Mouse (Mus musculus) adrenal gland, adult 2 months (tissue): ENCODE measurements at regions not wholly inside any gene's neighbourhood (a gene's known extent, or its start where the extent isn't known, plus 50 kb on each side); places are given as distances from the start of the nearest gene placed in this dataset.
A peak's percentile ranks its signal among the peaks of the same experiment; 100 is the strongest.

Experiments used
- DNase-seq: peaks from one replicate; pipeline ENCODE4 v3.0.0; 2021

- no peak for DNase-seq
Measured at GRCm38 (mm10) chr1:169155484-169156459, 375.5 kb downstream of the Nuf2 start.

GRCm38 (mm10) chr1:169142216-169142615 lies 389.0 kb downstream of the Nuf2 start:
- DNase-seq, result no peak

GRCm38 (mm10) chr1:169140056-169140455 lies 391.2 kb downstream of the Nuf2 start:
- DNase-seq, result peak; percentile 33

GRCm38 (mm10) chr1:169139507-169139906 lies 391.8 kb downstream of the Nuf2 start:
- DNase-seq, result no peak

- DNase-seq, result no peak
Measured at GRCm38 (mm10) chr1:169139184-169139486, 392.1 kb downstream of the Nuf2 start.

GRCm38 (mm10) chr1:169138404-169139183 lies 392.7 kb downstream of the Nuf2 start:
- no peak for DNase-seq

GRCm38 (mm10) chr1:169135542-169135941 lies 395.7 kb downstream of the Nuf2 start:
- no peak for DNase-seq

- DNase-seq, result no peak
Measured at GRCm38 (mm10) chr1:169103669-169104068, 427.6 kb downstream of the Nuf2 start.

- no peak for DNase-seq
Measured at GRCm38 (mm10) chr1:169103113-169103512, 428.2 kb downstream of the Nuf2 start.

GRCm38 (mm10) chr1:169099221-169099620 lies 432.0 kb downstream of the Nuf2 start:
- DNase-seq, result peak; percentile 28

GRCm38 (mm10) chr1:169096737-169097136 lies 434.5 kb downstream of the Nuf2 start:
- DNase-seq, result peak; percentile 14

GRCm38 (mm10) chr1:169093602-169094354 lies 437.5 kb downstream of the Nuf2 start:
- DNase-seq, result no peak

- DNase-seq, result no peak
Measured at GRCm38 (mm10) chr1:169086032-169086431, 445.2 kb downstream of the Nuf2 start.

GRCm38 (mm10) chr1:169080686-169081085 lies 450.6 kb downstream of the Nuf2 start:
- DNase-seq, result no peak

- no peak for DNase-seq
Measured at GRCm38 (mm10) chr1:169077228-169077627, 454.0 kb downstream of the Nuf2 start.

GRCm38 (mm10) chr1:169076006-169076405 lies 455.3 kb downstream of the Nuf2 start:
- no peak for DNase-seq

GRCm38 (mm10) chr1:169071366-169071765 lies 459.9 kb downstream of the Nuf2 start:
- no peak for DNase-seq

GRCm38 (mm10) chr1:169069647-169070046 lies 461.6 kb downstream of the Nuf2 start:
- no peak for DNase-seq

- no peak for DNase-seq
Measured at GRCm38 (mm10) chr1:169066795-169067194, 464.5 kb downstream of the Nuf2 start.

- no peak for DNase-seq
Measured at GRCm38 (mm10) chr1:169060627-169061026, 470.6 kb downstream of the Nuf2 start.

- no peak for DNase-seq
Measured at GRCm38 (mm10) chr1:169060145-169060544, 471.1 kb downstream of the Nuf2 start.

GRCm38 (mm10) chr1:169051863-169052257 lies 479.4 kb downstream of the Nuf2 start:
- DNase-seq, result no peak
